Mouse (Mus musculus) B cell, adult 62 days (primary cell): ENCODE measurements around the gene Qars. TPM values are rescaled to one million over a fixed set of nuclear protein-coding genes. Genes with fewer than 3 reads are reported as not detected.

Experiments used
- total RNA-seq: library from RNA; stranded (reverse); gene quantifications from 4 replicates; pipeline ENCODE4 v1.2.4, GENCODE M21; 2023

The Qars gene
- total RNA-seq, result 173 to 207 TPM (median 195 TPM) in 4 replicates

GRCm38 (mm10) chr9:108507619-108508434 lies at the start of gene Qars:
Qars (plus strand) TSS chr9:108507706.

GRCm38 (mm10) chr9:108460319-108461178 lies 47.0 kb upstream of the Qars start, which contains the start of gene Ccdc71:
Ccdc71 (plus strand) TSS chr9:108460527.

GRCm38 (mm10) chr9:108461181-108461631 lies 46.3 kb upstream of the Qars start, which contains the start of gene Klhdc8b:
Klhdc8b (minus strand) TSS chr9:108461581.

GRCm38 (mm10) chr9:108479721-108480351 lies 27.7 kb upstream of the Qars start, which contains the start of gene Lamb2:
Lamb2 (plus strand) TSS chr9:108479736.

GRCm38 (mm10) chr9:108490559-108491285 lies 16.8 kb upstream of the Qars start, which contains the start of gene Usp19:
Usp19 (plus strand) TSS chr9:108490602.

GRCm38 (mm10) chr9:108516380-108517251 lies 9.1 kb downstream of the Qars start, which contains the start of gene Qrich1:
Qrich1 (plus strand) TSS chr9:108516806.

GRCm38 (mm10) chr9:108560227-108560841 lies 52.8 kb downstream of the Qars start, which contains the start of gene Impdh2:
Impdh2 (plus strand) TSS chr9:108560286.

Other genes starting within 250 kb of the Qars start
- gene Dag1, start 243.7 kb upstream of the Qars start, total RNA-seq, result 21.3 to 25.8 TPM (median 23.0 TPM) in 4 replicates
- 4.3 to 9.3 TPM (median 6.5 TPM) in 4 replicates for gene Nicn1, start 217.3 kb upstream of the Qars start, total RNA-seq
- gene Amt, start 210.9 kb upstream of the Qars start, total RNA-seq, result 1.5 to 2.8 TPM (median 1.7 TPM) in 4 replicates
- gene Rhoa, start 201.6 kb upstream of the Qars start, total RNA-seq, result 459 to 484 TPM (median 482 TPM) in 4 replicates
- gene Tcta, start 201.5 kb upstream of the Qars start, total RNA-seq, result 8.2 to 15.1 TPM (median 11.3 TPM) in 4 replicates
- 310 to 331 TPM (median 320 TPM) in 4 replicates for gene Gpx1, start 168.8 kb upstream of the Qars start, total RNA-seq
- gene Usp4, start 159.9 kb upstream of the Qars start, total RNA-seq, result 176 to 184 TPM (median 183 TPM) in 4 replicates
- gene 1700102P08Rik, start 114.9 kb upstream of the Qars start, total RNA-seq, result 4.1 to 6.6 TPM (median 5.6 TPM) in 4 replicates
- gene Ccdc36, start 79.2 kb upstream of the Qars start, total RNA-seq, result not detected in 4 replicates
- gene BC048562, start 71.2 kb upstream of the Qars start, total RNA-seq, result not detected in 4 replicates
- 21.9 to 31.4 TPM (median 28.3 TPM) in 4 replicates for gene Ccdc71, start 47.2 kb upstream of the Qars start, total RNA-seq
- 2.1 to 5.2 TPM (median 3.3 TPM) in 4 replicates for gene Klhdc8b, start 46.1 kb upstream of the Qars start, total RNA-seq
- gene Lamb2, start 28.0 kb upstream of the Qars start, total RNA-seq, result 0.13 to 0.83 TPM (median 0.24 TPM) in 3 of 4 replicates, not detected in the other
- 287 to 325 TPM (median 308 TPM) in 4 replicates for gene Usp19, start 17.1 kb upstream of the Qars start, total RNA-seq
- 219 to 250 TPM (median 225 TPM) in 4 replicates for gene Qrich1, start 9.1 kb downstream of the Qars start, total RNA-seq
- 174 to 207 TPM (median 193 TPM) in 4 replicates for gene Impdh2, start 52.6 kb downstream of the Qars start, total RNA-seq
- 24.6 to 30.8 TPM (median 25.4 TPM) in 4 replicates for gene Ndufaf3, start 59.7 kb downstream of the Qars start, total RNA-seq
- 79.6 to 104 TPM (median 84.6 TPM) in 4 replicates for gene Dalrd3, start 62.2 kb downstream of the Qars start, total RNA-seq
- gene Wdr6, start 71.0 kb downstream of the Qars start, total RNA-seq, result 40.1 to 42.8 TPM (median 42.0 TPM) in 4 replicates
- gene P4htm, start 90.0 kb downstream of the Qars start, total RNA-seq, result 4.0 to 6.6 TPM (median 5.5 TPM) in 4 replicates
- 165 to 172 TPM (median 168 TPM) in 4 replicates for gene Arih2, start 141.7 kb downstream of the Qars start, total RNA-seq
- gene Slc25a20, start 154.4 kb downstream of the Qars start, total RNA-seq, result 15.5 to 20.3 TPM (median 17.4 TPM) in 4 replicates
- 5.8 to 11.4 TPM (median 8.9 TPM) in 4 replicates for gene Prkar2a, start 181.6 kb downstream of the Qars start, total RNA-seq